ENCODE assay signal across 18 mouse cellular contexts in the genomic region with DNA sequence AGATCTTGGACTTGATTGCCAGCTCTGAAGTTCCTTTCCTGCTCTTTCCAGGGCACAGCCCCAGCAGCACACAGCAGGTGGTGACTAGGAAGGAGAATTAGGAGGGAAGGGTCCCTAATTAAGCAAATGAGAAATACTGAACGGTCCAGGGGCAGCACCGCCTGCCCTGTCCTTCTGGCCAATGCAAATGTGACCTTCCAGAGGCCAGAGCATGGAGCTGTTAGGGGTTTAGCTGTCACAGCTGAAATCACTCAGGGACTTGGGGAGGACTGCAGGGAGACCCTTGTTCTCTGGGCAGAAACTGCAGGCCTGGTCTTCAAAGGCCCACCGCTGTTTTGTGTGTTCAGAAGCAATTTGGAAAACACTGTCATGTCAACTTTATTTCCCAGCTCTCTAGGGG.
DNase-seq lines count a peak whose midpoint lies in the region; ATAC-seq and TF ChIP-seq lines count a peak whose summit lies in the region.
"Had no signal": no experiment of that assay in that cellular context is flagged by ENCODE, and none has a peak within 500 bp of the region (broad histone marks: within the 10 kb centered on the region; RNA-seq: fewer than 3 reads in every experiment).

No protein-coding gene starts in this region.

- WGBS in forebrain, embryonic 10.5 days = 22% methylated on average over 3 of the region's 3 CpGs
- 17% methylated on average over 3 of the region's 3 CpGs for WGBS in forebrain, embryonic 12.5 days
- WGBS in midbrain, embryonic 10.5 days = 23% methylated on average over 3 of the region's 3 CpGs
- WGBS in midbrain, postnatal 0 days = 10% methylated on average over 3 of the region's 3 CpGs
- WGBS in limb, embryonic 10.5 days = 16% methylated on average over 3 of the region's 3 CpGs

- H3K9ac ChIP-seq in forebrain, embryonic 12.5 days = no peak overlapping the region
- no peak overlapping the region for H3K9ac ChIP-seq in midbrain, postnatal 0 days (replicated peaks; ENCODE audit: low read length, poor library complexity, severe bottlenecking)
- H3K9ac ChIP-seq: embryonic facial prominence, embryonic 13.5 days; limb, embryonic 12.5 days; liver, embryonic 14.5 days had no signal

- 0 out of 2 replicates have a peak overlapping the region, but pooled peaks have one; percentile 35 for H3K27ac ChIP-seq in forebrain, embryonic 10.5 days
- no peak overlapping the region for H3K27ac ChIP-seq in forebrain, embryonic 12.5 days
- 0 out of 2 replicates have a peak overlapping the region, but pooled peaks have one; percentile 42 for H3K27ac ChIP-seq in midbrain, embryonic 10.5 days (replicated peaks)
- no peak overlapping the region for H3K27ac ChIP-seq in midbrain, postnatal 0 days (ENCODE audit: low read depth, low read length)
- H3K27ac ChIP-seq in limb, embryonic 10.5 days = no peak overlapping the region
- H3K27ac ChIP-seq: embryonic facial prominence, embryonic 13.5 days; limb, embryonic 12.5 days; liver, embryonic 14.5 days had no signal

- no peak for TF ChIP-seq CTCF in midbrain, postnatal 0 days (IDR thresholded peaks at IDR 0.05)

- no peaks in the 10 kb centered on the region for H3K9me3 ChIP-seq in forebrain, embryonic 10.5 days
- H3K9me3 ChIP-seq in forebrain, embryonic 12.5 days = no peaks in the 10 kb centered on the region
- no peaks in the 10 kb centered on the region for H3K9me3 ChIP-seq in midbrain, embryonic 10.5 days (replicated peaks)
- H3K9me3 ChIP-seq in midbrain, postnatal 0 days (ENCODE audit: low read length) = no peaks in the 10 kb centered on the region
- H3K9me3 ChIP-seq in limb, embryonic 10.5 days (replicated peaks) = no peaks in the 10 kb centered on the region
- H3K9me3 ChIP-seq: embryonic facial prominence, embryonic 13.5 days; limb, embryonic 12.5 days had no signal

- no peak overlapping the region for H3K4me3 ChIP-seq in forebrain, embryonic 10.5 days
- no peak overlapping the region for H3K4me3 ChIP-seq in forebrain, embryonic 12.5 days (replicated peaks)
- no peak overlapping the region for H3K4me3 ChIP-seq in midbrain, embryonic 10.5 days
- no peak overlapping the region for H3K4me3 ChIP-seq in midbrain, postnatal 0 days (ENCODE audit: low read depth, low read length)
- H3K4me3 ChIP-seq in limb, embryonic 10.5 days = no peak overlapping the region
- H3K4me3 ChIP-seq: embryonic facial prominence, embryonic 13.5 days; limb, embryonic 12.5 days had no signal

- H3K27me3 ChIP-seq in forebrain, embryonic 10.5 days (ENCODE audit: poor library complexity, severe bottlenecking) = no peaks in the 10 kb centered on the region
- H3K27me3 ChIP-seq in forebrain, embryonic 12.5 days = no peaks in the 10 kb centered on the region
- no peaks in the 10 kb centered on the region for H3K27me3 ChIP-seq in midbrain, embryonic 10.5 days (ENCODE audit: low read depth, poor library complexity, severe bottlenecking)
- H3K27me3 ChIP-seq in midbrain, postnatal 0 days (ENCODE audit: insufficient read depth, low read length) = no peaks in the 10 kb centered on the region
- H3K27me3 ChIP-seq in limb, embryonic 10.5 days (ENCODE audit: low read depth, poor library complexity, severe bottlenecking) = no peaks in the 10 kb centered on the region
- H3K27me3 ChIP-seq: embryonic facial prominence, embryonic 13.5 days; limb, embryonic 12.5 days had no signal

- no peaks in the 10 kb centered on the region for H3K36me3 ChIP-seq in forebrain, embryonic 10.5 days (replicated peaks)
- no peaks in the 10 kb centered on the region for H3K36me3 ChIP-seq in forebrain, embryonic 12.5 days (replicated peaks)
- H3K36me3 ChIP-seq in midbrain, embryonic 10.5 days = no peaks in the 10 kb centered on the region
- H3K36me3 ChIP-seq in midbrain, postnatal 0 days (ENCODE audit: insufficient read depth, low read length) = no peaks in the 10 kb centered on the region
- no peaks in the 10 kb centered on the region for H3K36me3 ChIP-seq in limb, embryonic 10.5 days
- H3K36me3 ChIP-seq: embryonic facial prominence, embryonic 13.5 days; limb, embryonic 12.5 days had no signal

- peaks cover 7% of the 10 kb centered on the region for H3K4me1 ChIP-seq in forebrain, embryonic 10.5 days
- peaks cover 10% of the 10 kb centered on the region for H3K4me1 ChIP-seq in forebrain, embryonic 12.5 days
- peaks cover 9% of the 10 kb centered on the region for H3K4me1 ChIP-seq in midbrain, embryonic 10.5 days
- no peaks in the 10 kb centered on the region for H3K4me1 ChIP-seq in midbrain, postnatal 0 days (ENCODE audit: insufficient read depth, low read length)
- peaks cover 13% of the 10 kb centered on the region for H3K4me1 ChIP-seq in limb, embryonic 10.5 days
- H3K4me1 ChIP-seq: embryonic facial prominence, embryonic 13.5 days had no signal

- no peak for DNase-seq in forebrain, embryonic 10.5 days (ENCODE audit: extremely low spot score, low spot score)
- no peak for DNase-seq in midbrain, embryonic 10.5 days (ENCODE audit: low spot score)
- no peak for DNase-seq in midbrain, postnatal 0 days (ENCODE audit: low spot score)
- DNase-seq in limb, embryonic 10.5 days (ENCODE audit: low spot score) = peak; percentile 36
- no peak for DNase-seq in frontal cortex, postnatal 25 days (ENCODE audit: low spot score in 2 of 2)
- no peak for DNase-seq in left cerebral cortex, adult 18-20 months (ENCODE audit: low spot score in 2 of 2)
- DNase-seq in gastrocnemius, postnatal 10 days = no peak
- DNase-seq: cerebellum, postnatal 14 days; gastrocnemius, postnatal 14 days; heart, postnatal 14 days; kidney, postnatal 14 days had no signal

- no peak overlapping the region for H3K4me2 ChIP-seq in forebrain, embryonic 12.5 days
- no peak overlapping the region for H3K4me2 ChIP-seq in midbrain, postnatal 0 days (ENCODE audit: low read depth, low read length, poor library complexity, severe bottlenecking)
- H3K4me2 ChIP-seq: embryonic facial prominence, embryonic 13.5 days; limb, embryonic 12.5 days had no signal

- no peak for ATAC-seq in forebrain, embryonic 12.5 days (ENCODE audit: low FRiP score)
- no peak for ATAC-seq in midbrain, postnatal 0 days (ENCODE audit: low FRiP score)
- ATAC-seq: activated CD4-positive, CD25-positive, alpha-beta regulatory T cell, adult 4 months; inflammation-experienced regulatory T-cells, adult 6 months; lung, postnatal 0 days had no signal

Comparison
In these comparisons a context has a peak if more than half of its experiments do, and no peak if none do; other contexts are left out.
1. H3K27ac ChIP-seq: peak in forebrain, embryonic 10.5 days (single experiment) and midbrain, embryonic 10.5 days (single experiment); none in forebrain, embryonic 12.5 days (single experiment), midbrain, postnatal 0 days (single experiment) and limb, embryonic 10.5 days (single experiment).